Mouse (Mus musculus) left cerebral cortex, adult 9 months (tissue): ENCODE data around the gene Ctbp2.
A peak's percentile ranks its signal among the peaks of the same experiment; 100 is the strongest.

Source experiments
- DNase-seq, 2 experiments: peaks; one replicate each; pipeline ENCODE4 v3.0.0; 2022; ENCODE audit warnings: low spot score in 2 of 2

Gene Ctbp2

GRCm38 (mm10) chr7:133041784-133042183 is 82.4 kb downstream of the Ctbp2 start:
- no peak for DNase-seq

GRCm38 (mm10) chr7:133040688-133041345 is 83.3 kb downstream of the Ctbp2 start:
- DNase-seq: no peak

GRCm38 (mm10) chr7:133039556-133040255 is 84.4 kb downstream of the Ctbp2 start:
- DNase-seq: peak in 1 of 2 experiments; percentile 48

- no peak for DNase-seq
Observed at GRCm38 (mm10) chr7:133037618-133038017, 86.5 kb downstream of the Ctbp2 start.

GRCm38 (mm10) chr7:133037217-133037616 is 86.9 kb downstream of the Ctbp2 start:
- DNase-seq: no peak

- DNase-seq: no peak
Observed at GRCm38 (mm10) chr7:133035901-133036300, 88.3 kb downstream of the Ctbp2 start.

- DNase-seq: peak in 1 of 2 experiments; percentile 64
Observed at GRCm38 (mm10) chr7:133032589-133033203, 91.5 kb downstream of the Ctbp2 start.

- no peak for DNase-seq
Observed at GRCm38 (mm10) chr7:133029496-133030047, 94.6 kb downstream of the Ctbp2 start.

- DNase-seq: no peak
Observed at GRCm38 (mm10) chr7:133029004-133029403, 95.2 kb downstream of the Ctbp2 start.

GRCm38 (mm10) chr7:133027930-133028329 is 96.2 kb downstream of the Ctbp2 start:
- DNase-seq: no peak

GRCm38 (mm10) chr7:133024694-133025093 is 99.5 kb downstream of the Ctbp2 start:
- no peak for DNase-seq

- DNase-seq: no peak
Observed at GRCm38 (mm10) chr7:133019481-133020020, 104.6 kb downstream of the Ctbp2 start.

- no peak for DNase-seq
Observed at GRCm38 (mm10) chr7:133018961-133019360, 105.2 kb downstream of the Ctbp2 start.

GRCm38 (mm10) chr7:133015416-133016070 is 108.6 kb downstream of the Ctbp2 start:
- no peak for DNase-seq

GRCm38 (mm10) chr7:133014631-133015030 is 109.5 kb downstream of the Ctbp2 start:
- DNase-seq: no peak

- DNase-seq: no peak
Observed at GRCm38 (mm10) chr7:133013923-133014322, 110.2 kb downstream of the Ctbp2 start.

- peak; percentile 51 to 70 for DNase-seq
Observed at GRCm38 (mm10) chr7:133012637-133013366, 111.4 kb downstream of the Ctbp2 start.

GRCm38 (mm10) chr7:133011611-133012010 is 112.5 kb downstream of the Ctbp2 start:
- no peak for DNase-seq

GRCm38 (mm10) chr7:133011191-133011590 is 113.0 kb downstream of the Ctbp2 start:
- peak in 1 of 2 experiments; percentile 16 for DNase-seq

- no peak for DNase-seq
Observed at GRCm38 (mm10) chr7:133010477-133010876, 113.7 kb downstream of the Ctbp2 start.

GRCm38 (mm10) chr7:133009676-133010075 is 114.5 kb downstream of the Ctbp2 start:
- DNase-seq: no peak
